Mouse (Mus musculus) embryo, embryonic 11 days (tissue): ENCODE measurements around the gene Cgrrf1.
A peak's percentile ranks its signal among the peaks of the same experiment; 100 is the strongest.

Experiments
- DNase-seq: peaks from one replicate; pipeline ENCODE4 v3.0.0-alpha.2; 2015

Cgrrf1 gene

DNA sequence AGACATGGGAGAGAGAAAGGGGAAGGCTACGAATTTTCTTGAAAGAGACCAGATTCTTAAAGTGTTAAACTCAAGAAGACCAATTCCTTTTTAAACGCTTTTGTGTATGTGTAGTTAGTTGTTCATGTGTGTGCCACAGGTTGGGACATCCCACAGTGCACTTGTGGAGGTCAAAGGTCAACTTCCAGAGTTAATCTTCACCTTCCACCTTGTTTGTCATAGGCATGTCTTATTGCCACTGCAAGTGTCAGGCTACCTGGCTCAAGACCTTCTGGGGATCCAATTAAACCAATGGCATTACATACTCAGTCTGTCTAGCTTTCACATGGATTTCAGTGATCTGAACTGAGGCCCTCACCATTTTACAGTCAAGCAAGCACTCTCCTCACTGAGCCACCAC lies 7.9 kb upstream of the Cgrrf1 start:
- DNase-seq = no peak

DNA sequence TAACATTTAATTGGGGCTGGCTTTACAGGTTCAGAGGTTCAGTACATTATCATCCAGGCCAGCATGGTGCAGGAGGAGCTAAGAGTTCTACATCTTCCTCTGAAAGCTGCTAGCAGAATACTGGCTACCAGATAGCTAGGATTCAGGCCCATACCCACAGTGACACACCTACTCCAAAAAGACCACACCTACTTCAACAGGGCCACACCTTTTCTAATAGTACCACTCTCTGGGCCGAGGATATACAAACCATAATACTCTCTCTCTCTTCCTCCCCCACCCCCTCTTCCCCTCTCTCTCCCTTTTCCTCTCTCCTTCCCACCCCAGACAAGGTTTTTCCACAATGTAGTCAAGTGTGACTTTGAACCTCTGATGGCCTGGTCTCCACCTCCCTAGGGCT lies 4.5 kb upstream of the Cgrrf1 start:
- no peak for DNase-seq

DNA sequence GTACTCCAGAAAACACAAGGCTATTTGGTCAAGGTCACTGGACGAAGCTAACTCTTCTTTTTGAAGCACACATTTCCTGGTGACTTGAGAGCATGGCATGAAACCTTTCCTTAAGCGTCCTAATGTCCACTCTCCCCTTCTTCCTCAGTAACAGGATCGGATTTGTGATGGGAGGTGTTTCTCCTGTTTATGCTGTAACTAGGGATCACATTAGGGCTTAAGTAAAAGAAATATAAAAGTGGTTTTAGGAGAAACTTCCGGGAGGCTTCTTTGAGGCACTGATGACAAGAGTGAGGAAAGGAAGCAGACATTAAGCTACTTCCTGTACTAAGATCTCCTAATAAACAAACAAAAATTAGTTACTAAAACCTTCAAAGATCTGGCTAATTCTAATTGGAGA lies 630 bp upstream of the Cgrrf1 start:
- DNase-seq = peak; percentile 17

DNA sequence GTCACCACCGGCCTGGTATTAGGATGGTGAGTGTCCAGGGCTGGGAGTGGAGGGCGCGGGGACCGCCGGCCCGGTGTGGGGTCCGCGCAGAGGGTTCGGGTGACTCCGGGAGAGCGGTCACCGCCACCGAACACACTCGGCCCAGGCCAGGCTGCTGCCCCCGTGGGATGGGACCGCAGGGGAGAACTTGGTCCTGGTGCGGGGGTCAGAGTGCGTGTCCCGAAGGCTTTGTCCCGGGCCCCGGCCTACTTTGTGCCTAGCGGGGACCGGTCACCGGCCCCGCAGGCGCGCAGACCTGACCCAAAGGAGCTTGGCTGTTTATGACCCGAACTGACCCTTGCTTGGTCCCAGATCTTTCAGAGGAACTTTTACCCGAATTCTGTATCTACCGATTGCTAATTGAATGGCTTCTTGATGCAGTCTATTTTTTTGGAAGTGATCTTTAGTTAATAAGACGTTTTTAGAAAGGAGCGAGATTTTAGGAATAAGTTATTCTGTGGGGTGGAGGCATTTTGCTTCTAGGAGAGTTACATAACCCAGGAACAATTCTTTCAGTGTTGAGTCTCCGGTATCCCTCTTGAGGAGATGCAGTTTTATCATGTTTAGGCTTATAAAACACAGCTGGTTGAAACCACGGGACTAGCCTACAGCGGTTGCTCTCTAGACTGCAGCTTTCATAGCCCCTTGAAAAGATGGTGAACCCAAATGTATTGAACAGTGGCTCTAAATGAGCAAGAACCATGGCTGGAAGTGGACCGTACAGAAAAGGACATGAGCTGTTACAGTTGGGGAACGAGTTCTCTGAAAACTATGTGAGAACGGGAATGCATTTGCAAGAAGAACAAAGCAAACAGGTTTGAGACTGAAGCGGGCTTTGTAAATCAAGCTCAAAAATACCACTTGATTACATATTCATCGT lies 688 bp downstream of the Cgrrf1 start:
- DNase-seq = peak; percentile 50

DNA sequence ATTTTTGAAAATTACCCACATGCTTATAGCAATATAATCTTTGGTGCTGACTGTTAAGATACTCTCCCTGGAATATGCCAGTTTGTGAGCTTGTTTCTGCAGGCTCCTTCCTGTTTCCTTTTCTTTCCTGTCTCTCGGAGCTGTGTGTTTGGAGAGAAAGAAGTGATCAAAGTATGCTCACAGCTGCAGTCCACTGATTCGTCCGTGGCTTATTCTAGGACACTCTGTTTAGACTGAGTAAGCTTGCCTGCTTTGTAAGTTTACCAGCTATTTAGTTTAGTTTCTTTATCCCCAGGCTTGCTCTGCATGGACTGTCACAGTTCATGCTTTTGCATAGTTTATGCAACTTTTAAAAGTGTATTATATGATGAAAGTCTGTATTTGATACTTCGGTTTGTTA lies 7.4 kb downstream of the Cgrrf1 start:
- DNase-seq = no peak

DNA sequence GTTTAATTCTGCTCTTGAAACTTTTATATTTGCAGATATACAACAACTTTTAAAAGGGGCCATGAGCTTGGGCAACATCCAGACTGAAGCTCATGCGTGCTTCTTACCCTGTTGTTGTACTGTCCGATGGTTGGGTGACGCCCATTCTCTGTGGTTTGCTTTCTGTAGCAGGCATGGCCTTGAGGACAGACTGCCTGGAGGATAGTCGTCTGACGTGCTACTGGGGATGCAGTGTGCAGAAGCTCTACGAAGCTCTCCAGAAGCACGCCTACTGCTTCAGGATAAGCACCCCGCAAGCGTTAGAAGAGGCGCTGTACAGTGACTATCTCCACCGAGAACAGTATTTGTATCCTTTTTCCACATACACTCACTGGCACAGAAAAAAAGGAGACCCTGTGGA lies 13.8 kb downstream of the Cgrrf1 start:
- DNase-seq = no peak

DNA sequence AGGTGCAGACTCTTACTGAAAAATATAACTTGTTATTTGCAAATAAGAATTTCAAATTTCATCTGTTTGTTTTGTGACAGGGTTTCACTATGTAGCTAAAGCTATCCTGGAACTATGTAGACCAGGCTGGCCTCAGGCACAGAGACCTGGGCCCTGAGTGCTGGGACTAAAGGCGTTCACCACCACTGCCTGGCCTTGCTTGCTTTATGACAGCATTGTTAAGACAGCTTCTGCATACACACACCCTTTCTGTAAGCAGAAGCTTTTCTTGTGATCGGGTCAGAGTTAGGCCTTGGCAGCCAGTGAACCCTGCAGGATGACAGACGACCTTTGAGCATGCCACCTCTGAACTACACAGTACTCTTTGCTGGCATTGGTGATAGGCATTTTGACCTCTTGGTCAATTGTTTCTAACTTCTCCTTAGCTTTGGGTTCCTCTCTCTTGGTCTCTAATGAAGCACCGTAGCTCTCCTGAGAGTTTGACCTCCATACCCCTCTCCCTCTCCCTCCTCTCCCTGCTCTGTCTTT lies 16.2 kb downstream of the Cgrrf1 start:
- no peak for DNase-seq

DNA sequence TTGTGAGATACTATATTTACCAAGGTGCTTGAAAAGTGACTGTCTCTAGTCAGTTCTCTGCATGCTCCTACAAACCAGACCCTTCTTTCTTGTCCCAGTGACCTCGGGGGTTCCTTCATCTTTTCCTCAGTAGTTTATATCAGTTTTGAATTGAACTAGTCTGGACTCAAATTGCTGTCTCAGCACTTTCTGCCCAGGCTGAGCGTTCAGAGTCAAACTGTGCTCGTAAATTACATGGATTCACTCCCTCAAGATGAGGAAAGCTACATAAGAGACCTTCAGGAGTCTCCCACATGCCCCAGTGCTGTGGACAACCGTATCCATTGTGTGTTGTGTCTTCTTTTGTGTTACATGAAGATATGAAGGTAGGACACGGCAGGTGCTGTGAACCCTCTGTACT lies 16.8 kb downstream of the Cgrrf1 start:
- no peak for DNase-seq

DNA sequence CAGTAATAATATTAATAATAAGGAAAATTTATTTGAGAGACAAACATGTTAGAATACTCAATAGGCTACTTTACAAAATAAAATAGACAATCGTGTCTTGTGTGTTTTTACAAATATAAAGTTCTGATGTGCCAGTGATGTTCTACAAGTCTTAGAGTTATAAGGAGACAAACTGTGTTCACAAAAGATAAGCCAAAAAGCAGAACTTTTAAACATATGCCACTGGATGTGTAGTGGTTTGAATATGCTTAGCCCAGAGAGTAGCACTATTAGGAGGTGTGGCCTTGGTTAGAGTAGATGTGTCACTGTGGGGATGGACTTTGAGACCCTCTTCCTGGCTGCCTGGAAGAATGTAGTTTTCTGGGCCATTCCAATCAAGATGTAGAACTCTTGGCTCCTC lies 17.8 kb downstream of the Cgrrf1 start:
- DNase-seq = no peak

DNA sequence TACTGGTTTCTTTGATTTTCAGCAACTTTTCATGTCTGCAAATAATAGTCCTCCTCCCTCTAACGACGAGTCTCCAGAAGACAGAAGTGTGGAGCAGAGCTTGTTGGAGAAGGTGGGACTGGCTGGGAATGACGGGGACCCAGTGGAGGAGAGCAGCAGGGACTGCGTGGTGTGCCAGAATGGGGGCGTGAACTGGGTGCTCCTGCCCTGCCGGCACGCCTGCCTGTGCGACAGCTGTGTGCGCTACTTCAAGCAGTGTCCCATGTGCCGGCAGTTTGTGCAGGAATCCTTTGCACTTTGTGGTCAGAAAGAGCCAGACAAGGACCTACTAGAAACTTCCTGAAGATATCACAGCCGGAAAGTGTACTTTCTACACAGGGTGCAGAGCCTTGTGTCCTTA lies 21.8 kb downstream of the Cgrrf1 start:
- no peak for DNase-seq

DNA sequence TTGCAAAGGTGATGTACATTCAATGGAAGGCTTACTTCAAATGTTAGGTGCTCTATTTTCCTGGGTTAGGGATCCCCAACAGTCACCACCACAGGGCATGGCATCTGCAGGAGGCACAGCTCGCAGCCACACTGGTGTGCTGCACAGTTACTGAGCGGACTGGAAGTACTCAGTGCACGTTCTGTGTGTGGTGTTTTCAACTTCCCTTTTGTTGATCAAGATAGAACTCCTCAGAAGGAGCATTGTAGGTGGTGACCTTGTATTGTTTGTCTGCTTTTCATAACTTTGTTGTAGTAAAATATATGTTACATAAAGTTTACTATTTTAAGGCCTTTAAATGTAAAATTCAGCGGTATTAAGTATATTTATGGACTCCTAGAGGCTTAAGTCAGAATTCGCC lies 31.0 kb downstream of the Cgrrf1 start:
- DNase-seq = no peak

DNA sequence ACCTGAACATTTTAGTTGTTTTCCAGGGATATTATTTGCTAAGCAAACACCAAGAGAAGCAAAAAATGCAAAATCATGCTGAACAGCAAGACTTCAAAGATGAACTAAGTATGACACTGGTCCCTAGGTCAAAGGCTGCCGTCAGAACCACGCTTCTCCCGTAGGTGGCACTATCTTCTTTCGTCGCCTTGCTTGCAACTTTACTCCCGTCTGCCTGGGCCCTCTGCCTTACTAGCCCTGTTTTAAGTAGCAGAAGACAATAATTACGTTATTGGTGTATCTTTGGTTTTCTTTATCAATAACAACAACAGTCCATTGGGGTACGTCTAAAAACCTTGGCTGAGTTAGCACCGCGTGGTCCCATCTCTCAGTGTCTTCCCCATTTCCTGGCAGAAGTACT lies 49.0 kb downstream of the Cgrrf1 start:
- DNase-seq = peak; percentile 82

DNA sequence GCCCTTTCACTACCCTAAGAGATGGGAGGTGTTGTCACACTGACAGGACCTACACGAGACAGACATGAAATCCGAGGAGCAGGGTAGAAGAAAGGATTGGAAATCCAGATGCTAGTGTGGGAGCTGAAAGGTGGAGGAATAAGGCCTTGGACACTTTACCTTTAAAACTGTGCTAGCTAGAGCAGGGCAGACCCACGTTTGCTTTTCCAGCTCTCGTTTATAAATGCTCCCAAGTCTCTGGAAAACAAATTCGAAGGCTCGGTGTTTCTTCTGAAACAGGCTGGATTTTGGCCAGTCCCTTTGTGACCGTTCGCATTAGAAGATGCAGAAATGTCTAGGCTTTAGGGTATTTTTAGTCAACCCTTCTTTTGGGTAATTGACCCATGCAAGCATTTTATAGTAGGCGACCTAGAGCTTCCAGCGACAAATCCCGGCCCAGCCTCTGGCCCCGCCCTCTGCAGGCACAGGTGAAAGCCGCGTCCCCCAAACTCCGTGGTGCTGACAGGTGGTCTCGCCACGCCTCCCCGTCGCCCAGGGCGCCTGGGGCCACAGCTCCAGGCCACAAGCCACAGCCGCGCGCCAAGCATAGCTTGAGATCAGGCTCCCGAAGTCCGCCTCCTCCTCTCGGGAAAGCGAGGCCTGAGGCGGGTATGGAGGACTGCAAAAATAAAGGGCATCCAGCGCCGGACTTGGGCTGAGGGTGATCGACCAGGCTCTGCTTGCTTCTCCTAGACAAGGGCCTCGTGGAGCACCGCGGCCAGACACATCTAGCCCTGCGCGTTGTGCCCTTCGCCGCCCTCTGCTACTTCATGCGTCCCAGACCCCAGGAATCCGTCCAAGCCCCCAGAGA lies 49.9 kb downstream of the Cgrrf1 start:
- peak; percentile 64 for DNase-seq

DNA sequence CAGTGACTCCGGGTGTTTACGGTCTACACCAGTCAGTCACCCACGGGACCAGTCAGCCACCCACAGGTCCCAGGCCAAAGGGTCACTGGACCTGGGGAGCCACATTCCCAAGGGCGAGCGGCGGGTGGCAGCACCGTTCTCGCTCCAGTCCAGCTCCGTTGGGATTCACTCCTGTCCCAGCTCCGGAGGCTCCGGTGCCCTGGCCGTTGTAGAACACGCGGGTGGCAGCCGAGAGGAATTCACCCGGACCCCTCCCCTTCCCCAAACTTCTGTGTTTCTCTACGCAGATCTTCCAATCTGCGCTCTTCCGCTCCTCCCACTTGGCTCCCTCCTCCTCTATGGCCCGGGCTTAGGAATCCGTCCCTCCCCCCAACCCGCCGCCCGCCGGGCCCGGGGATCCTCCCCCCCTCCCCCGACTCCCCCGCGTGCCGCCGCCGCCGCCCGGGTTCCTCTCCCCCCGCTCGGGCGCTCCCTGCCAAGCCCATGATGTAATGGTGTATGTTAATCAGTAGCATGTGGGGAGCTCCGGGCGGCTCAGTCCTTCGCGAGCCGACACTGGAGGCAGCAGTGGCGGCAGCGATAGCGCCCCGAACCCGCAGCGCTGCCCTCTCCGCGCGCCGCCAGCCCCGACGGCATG lies 50.6 kb downstream of the Cgrrf1 start, which contains the start of gene Samd4:
Gene Samd4, plus strand, starts transcription at position 424 of the 637 bp plus-strand sequence.
- DNase-seq = peak; percentile 90

DNA sequence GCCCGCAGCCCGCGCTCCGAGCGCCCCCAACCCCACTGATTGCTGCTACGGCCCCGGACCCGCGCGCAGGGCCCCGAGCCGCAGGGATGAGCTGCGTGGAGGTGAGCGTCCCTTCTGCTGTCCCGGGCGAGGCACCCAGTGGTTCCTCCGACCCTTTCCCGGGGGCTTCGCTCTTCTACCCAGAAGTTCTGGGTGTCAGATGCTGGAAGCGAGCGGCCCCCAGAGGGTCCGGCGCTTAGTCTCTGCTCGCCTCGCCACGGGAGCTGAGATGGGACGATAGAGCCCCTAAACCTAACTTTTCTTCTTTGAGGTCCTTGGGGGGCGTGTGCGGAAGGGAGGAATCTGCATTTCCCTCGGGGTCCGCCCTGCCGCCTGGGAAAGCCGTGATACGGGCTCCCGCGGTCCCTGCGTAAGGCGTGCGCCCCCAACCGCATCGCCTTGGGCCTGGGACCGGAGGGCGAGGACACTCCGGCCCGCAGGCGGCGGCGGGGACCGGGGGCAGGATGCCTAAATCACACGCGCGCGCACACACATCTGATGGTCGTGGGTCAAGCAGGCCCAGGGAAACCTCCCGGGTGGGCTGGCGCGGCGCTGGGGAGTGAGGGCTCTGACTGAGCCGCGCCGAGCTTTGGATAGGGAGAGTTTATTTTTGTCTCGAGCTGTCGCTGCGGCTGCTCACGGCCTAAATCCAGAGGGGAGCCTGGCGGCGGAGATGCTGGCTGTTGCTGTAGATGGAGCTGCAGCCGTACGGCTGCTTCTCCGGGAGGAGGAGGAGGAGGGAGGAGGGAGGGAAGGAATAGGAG lies 51.3 kb downstream of the Cgrrf1 start:
- peak; percentile 82 for DNase-seq

DNA sequence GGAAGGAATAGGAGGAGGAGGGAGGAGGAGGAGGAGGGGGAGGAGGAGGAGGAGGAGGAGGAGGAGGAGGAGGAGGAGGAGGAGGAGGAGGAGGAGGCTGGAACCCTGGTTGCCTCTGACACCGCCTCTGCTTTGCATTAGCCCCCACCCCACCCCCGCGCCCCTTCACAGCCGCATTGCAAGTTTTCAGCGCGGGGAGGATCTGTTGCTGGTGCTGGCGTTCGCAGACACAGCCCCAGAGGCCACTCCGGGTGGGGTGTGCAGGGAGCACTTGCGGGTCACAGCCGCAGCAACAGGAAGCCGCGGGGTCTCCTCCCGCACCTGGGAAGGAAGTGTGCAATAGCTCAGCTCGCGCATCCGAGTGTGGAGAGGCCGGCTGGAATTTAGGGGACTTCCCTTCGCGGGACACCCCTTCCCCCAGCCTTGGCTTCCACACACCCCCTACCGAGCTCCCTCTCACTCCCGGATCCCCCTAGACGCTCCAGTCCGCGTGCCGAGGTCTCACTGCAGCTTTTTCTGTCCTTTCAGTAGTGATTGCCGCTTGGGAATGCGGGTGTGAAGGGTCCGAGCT lies 52.0 kb downstream of the Cgrrf1 start:
- DNase-seq = peak; percentile 74

DNA sequence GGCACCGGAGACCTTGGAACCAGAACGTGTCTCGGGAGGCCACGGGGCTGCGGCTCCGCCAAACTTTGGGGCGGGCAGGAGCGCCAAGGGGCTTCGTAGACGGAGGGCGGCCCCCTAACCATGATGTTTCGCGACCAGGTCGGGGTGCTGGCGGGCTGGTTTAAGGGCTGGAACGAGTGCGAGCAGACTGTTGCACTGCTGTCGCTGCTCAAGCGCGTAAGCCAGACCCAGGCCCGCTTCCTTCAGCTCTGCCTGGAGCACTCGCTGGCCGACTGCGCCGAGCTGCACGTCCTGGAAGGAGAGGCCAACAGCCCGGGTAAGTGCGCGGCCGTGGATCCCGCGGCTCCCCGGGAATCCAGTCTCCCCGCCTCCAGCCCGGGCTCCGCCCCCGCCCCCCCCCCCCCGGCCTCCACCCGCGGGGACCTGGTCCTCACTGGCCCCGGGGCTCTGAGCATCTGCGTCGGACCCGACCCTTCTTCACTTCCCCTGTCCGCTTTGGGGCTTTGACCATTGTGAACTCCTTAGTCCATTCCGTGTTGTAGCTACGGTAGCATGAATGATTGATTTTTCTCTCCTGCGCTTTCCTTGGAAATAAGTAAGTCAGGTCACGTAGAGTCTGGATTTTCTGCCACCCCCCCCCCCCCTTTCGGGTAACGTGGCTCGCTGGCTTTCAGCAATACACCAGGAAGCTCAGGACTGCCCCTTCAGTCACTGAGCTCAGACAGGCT lies 52.9 kb downstream of the Cgrrf1 start:
- peak; percentile 81 for DNase-seq

DNA sequence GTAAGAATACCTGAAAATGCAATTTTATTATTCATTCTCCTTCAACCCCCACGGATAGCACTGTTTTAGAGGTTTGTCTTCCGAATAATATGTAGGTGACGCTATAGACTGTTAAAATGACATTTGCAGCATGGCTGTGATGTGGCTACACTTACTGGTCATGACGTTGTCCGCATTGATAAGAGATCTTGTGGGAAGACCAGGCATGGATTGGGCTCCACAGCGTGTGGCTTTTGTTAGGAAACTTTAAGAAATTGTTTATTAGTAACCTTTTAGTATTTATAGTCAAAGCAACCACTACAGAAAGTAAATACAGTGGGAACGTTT lies 53.5 kb downstream of the Cgrrf1 start:
- no peak for DNase-seq

DNA sequence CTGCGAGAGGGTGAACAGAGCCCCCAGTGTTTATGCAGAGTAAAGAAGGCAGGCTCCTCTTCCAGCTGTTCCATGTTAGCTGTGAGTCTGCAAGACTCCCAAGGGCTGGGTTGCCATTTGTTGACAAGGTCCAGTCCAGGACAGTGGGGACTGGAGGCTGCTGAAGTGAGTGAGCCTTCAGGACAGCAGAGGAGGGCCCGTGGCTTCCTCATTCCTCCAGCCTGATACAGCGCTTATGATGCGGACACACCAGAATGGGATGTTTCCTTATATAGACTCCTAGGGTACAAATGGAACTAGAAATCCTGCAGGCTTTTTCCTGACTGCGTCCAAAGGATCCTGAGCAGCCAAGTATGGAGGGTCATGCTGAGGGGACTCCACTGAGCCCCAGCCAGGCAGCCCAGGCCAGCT lies 54.0 kb downstream of the Cgrrf1 start:
- peak; percentile 58 for DNase-seq

DNA sequence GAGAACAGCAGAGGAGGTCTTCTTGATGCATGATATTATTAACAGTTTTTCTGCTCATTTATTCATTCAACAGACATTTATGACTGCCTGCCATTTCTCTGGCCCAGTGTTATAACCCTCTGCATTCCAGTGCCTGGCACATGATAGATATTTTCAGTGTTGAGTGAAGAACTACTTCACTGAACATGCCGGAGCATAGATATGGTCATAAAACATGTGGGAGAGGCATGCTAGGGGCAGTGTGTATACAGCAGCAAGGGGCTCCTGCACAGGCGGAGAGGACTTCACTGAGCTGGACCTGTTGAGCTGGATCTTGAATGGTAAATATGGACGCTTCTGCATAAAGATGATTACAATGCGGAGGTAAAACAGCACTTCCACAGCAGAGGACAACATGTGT lies 57.2 kb downstream of the Cgrrf1 start:
- no peak for DNase-seq

DNA sequence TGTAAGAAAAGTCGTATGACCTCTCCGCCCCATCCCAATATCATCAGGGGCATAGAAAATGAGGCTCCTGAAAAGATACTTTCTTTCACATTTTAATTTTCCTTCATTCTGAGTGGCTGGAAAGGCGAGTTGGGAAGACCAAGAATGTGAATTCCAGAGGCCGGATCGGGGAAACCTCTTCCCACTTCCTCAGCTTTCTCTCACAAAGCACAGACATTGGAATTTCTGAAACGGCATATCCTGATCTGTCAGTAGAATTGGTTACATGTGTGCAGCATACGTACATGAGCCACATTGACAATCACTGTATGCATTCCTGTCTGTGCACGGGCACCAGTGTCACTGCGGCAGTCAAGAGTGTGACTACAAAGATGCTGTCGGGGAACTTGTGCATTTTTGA lies 62.0 kb downstream of the Cgrrf1 start:
- DNase-seq = no peak
